Mouse (Mus musculus) bone marrow, adult 2 months (tissue): ENCODE results near the gene Suv39h1. TPM values are rescaled to one million over a fixed set of nuclear protein-coding genes. Genes with fewer than 3 reads are reported as not detected.
A peak's percentile ranks its signal among the peaks of the same experiment; 100 is the strongest.

Source experiments
- H3K27ac ChIP-seq: fragments of 200-500 bp; 2 replicates; pipeline ENCODE4 v1.5.1; 2012; ENCODE audit warnings: low read depth, mild to moderate bottlenecking, control low read depth, inconsistent platforms, low read length; ENCODE audit not compliant: control insufficient read depth, poor library complexity, insufficient read depth
- H3K4me1 ChIP-seq: fragments of 200-500 bp; 2 replicates; pipeline ENCODE4 v1.6.1; 2011; ENCODE audit warnings: low read length; ENCODE audit not compliant: control insufficient read depth, insufficient read depth
- H3K4me3 ChIP-seq: fragments of 200-500 bp; replicated peaks from 2 replicates; pipeline ENCODE3; 2011; ENCODE audit warnings: mild to moderate bottlenecking, low read depth, low read length, control low read depth; ENCODE audit not compliant: control insufficient read depth
- CTCF ChIP-seq: fragments of 200-500 bp; IDR thresholded peaks from 2 replicates; pipeline ENCODE4 v1.5.1; 2011; ENCODE audit warnings: low read length, control low read depth; ENCODE audit not compliant: control insufficient read depth, insufficient read depth
- POLR2A ChIP-seq: fragments of 200-500 bp; IDR thresholded peaks from 2 replicates; pipeline ENCODE4 v1.6.1; 2011; ENCODE audit warnings: low read depth, mild to moderate bottlenecking, control low read depth, low read length, borderline replicate concordance; ENCODE audit not compliant: control insufficient read depth
- WGBS: fragments of 180-500 bp; shearing (Covaris S2); methylation state at CpG from one replicate; pipeline ENCODE4 v1.1.7; 2018; 5-methylcytosine and 5-hydroxymethylcytosine counted together
- polyA plus RNA-seq: library from polyadenylated mRNA; stranded (reverse); fragments of >200 nt; gene quantifications from 2 replicates; pipeline ENCODE4 v1.2.4, GENCODE M21; 2011; ENCODE audit warnings: low replicate concordance; ENCODE audit not compliant: missing spikeins, insufficient read depth, insufficient read length

Gene Suv39h1
- polyA plus RNA-seq = 27.4 and 30.7 TPM in 2 replicates

GRCm38 (mm10) chrX:8074430-8075014 is at the start of gene Suv39h1:
Suv39h1 (minus strand) TSS chrX:8074760.
- Histone ChIP-seq H3K4me3 (peak within 1 kb of the TSS; percentile 79), H3K27ac (peak within 1 kb of the TSS; percentile 86), H3K4me1 (no peaks in the 10 kb centered on the region)
- WGBS = 10% methylated on average over 46 of the region's 46 CpGs
- TF ChIP-seq CTCF (no peak), POLR2A (peak; percentile 75; the same call in 1 of the 2 replicates)

- Histone ChIP-seq H3K4me3 (no peak overlapping the region), H3K4me1 (no peaks in the 10 kb centered on the region), H3K27ac (no peak overlapping the region)
- TF ChIP-seq CTCF (no peak), POLR2A (no peak)
- WGBS = 77% methylated on average over 6 of the region's 6 CpGs
Measured at GRCm38 (mm10) chrX:8123821-8124470, 49.4 kb upstream of the Suv39h1 start.

GRCm38 (mm10) chrX:8117264-8117663 is 42.7 kb upstream of the Suv39h1 start:
- H3K4me3 ChIP-seq = no peak overlapping the region
- no peaks in the 10 kb centered on the region for H3K4me1 ChIP-seq
- H3K27ac ChIP-seq = no peak overlapping the region
- no peak for TF ChIP-seq POLR2A
- no peak for TF ChIP-seq CTCF

GRCm38 (mm10) chrX:8115275-8115674 is 40.7 kb upstream of the Suv39h1 start:
- TF ChIP-seq POLR2A (no peak), CTCF (no peak)
- H3K27ac ChIP-seq = no peak overlapping the region
- 49% methylated on average over 4 of the region's 4 CpGs for WGBS
- H3K4me1 ChIP-seq = no peaks in the 10 kb centered on the region
- no peak overlapping the region for H3K4me3 ChIP-seq

GRCm38 (mm10) chrX:8105019-8105418 is 30.5 kb upstream of the Suv39h1 start:
- Histone ChIP-seq H3K27ac (no peak overlapping the region), H3K4me3 (no peak overlapping the region), H3K4me1 (no peaks in the 10 kb centered on the region; the same call in 1 of the 2 replicates)
- no peak for TF ChIP-seq POLR2A
- 93% methylated on average over 3 of the region's 3 CpGs for WGBS

- Histone ChIP-seq H3K27ac (no peak overlapping the region), H3K4me1 (no peaks in the 10 kb centered on the region; the same call in 1 of the 2 replicates), H3K4me3 (no peak overlapping the region)
- TF ChIP-seq CTCF (no peak), POLR2A (no peak)
- 46% methylated on average over 7 of the region's 7 CpGs for WGBS
Measured at GRCm38 (mm10) chrX:8102213-8102668, 27.7 kb upstream of the Suv39h1 start.

- H3K27ac ChIP-seq = no peak overlapping the region
- H3K4me3 ChIP-seq = no peak overlapping the region
- 41% methylated on average over 3 of the region's 3 CpGs for WGBS
- TF ChIP-seq POLR2A = no peak
- no peak for TF ChIP-seq CTCF
- no peaks in the 10 kb centered on the region; the same call in 1 of the 2 replicates for H3K4me1 ChIP-seq
Measured at GRCm38 (mm10) chrX:8101017-8101416, 26.5 kb upstream of the Suv39h1 start.

- Histone ChIP-seq H3K27ac (no peak overlapping the region), H3K4me3 (no peak overlapping the region), H3K4me1 (no peaks in the 10 kb centered on the region; the same call in 1 of the 2 replicates)
- no peak for TF ChIP-seq POLR2A
- no peak for TF ChIP-seq CTCF
- 26% methylated on average over 4 of the region's 4 CpGs for WGBS
Measured at GRCm38 (mm10) chrX:8099435-8099834, 24.9 kb upstream of the Suv39h1 start.
